Mouse (Mus musculus): ENCODE measurements around the gene Gm11027. TPM values are rescaled to one million over a fixed set of nuclear protein-coding genes. Genes with fewer than 3 reads are reported as not detected.

Gm11027 gene
- polyA plus RNA-seq, 1 experiment, result not detected

- TF ChIP-seq POLR2A (IDR thresholded peaks at IDR 0.05; ENCODE audit: control insufficient read depth, low read depth, low read length) (no peak), CTCF (IDR thresholded peaks at IDR 0.05; ENCODE audit: control insufficient read depth, insufficient read depth, insufficient replicate concordance, low read depth, low read length) (no peak)
- H3K27me3 ChIP-seq (ENCODE audit: control insufficient read depth, insufficient read depth, low read length), result no peaks in the 10 kb centered on the region
- H3K27ac ChIP-seq (ENCODE audit: control insufficient read depth, insufficient read depth, low read depth, low read length), result no peak overlapping the region
- H3K36me3 ChIP-seq (ENCODE audit: control insufficient read depth, insufficient read depth, low read length), result no peaks in the 10 kb centered on the region
- H3K4me3 ChIP-seq (ENCODE audit: control insufficient read depth, low read depth, low read length), result no peak overlapping the region
- H3K4me1 ChIP-seq (ENCODE audit: control insufficient read depth, insufficient read depth, low read length), result no peaks in the 10 kb centered on the region; the same call in 1 of the 2 replicates
Observed at GRCm38 (mm10) chr12:116278541-116278940, 3.4 kb downstream of the Gm11027 start.

GRCm38 (mm10) chr12:116279181-116279580 lies 4.0 kb downstream of the Gm11027 start:
- H3K4me3 ChIP-seq (ENCODE audit: control insufficient read depth, low read depth, low read length), result no peak overlapping the region
- H3K36me3 ChIP-seq (ENCODE audit: control insufficient read depth, insufficient read depth, low read length), result no peaks in the 10 kb centered on the region
- no peaks in the 10 kb centered on the region; the same call in 1 of the 2 replicates for H3K4me1 ChIP-seq (ENCODE audit: control insufficient read depth, insufficient read depth, low read length)
- H3K27ac ChIP-seq (ENCODE audit: control insufficient read depth, insufficient read depth, low read depth, low read length), result no peak overlapping the region
- no peak for TF ChIP-seq CTCF (IDR thresholded peaks at IDR 0.05; ENCODE audit: control insufficient read depth, insufficient read depth, insufficient replicate concordance, low read depth, low read length)
- H3K27me3 ChIP-seq (ENCODE audit: control insufficient read depth, insufficient read depth, low read length), result no peaks in the 10 kb centered on the region

- Histone ChIP-seq H3K4me1 (ENCODE audit: control insufficient read depth, insufficient read depth, low read length) (no peaks in the 10 kb centered on the region; the same call in 1 of the 2 replicates), H3K27ac (ENCODE audit: control insufficient read depth, insufficient read depth, low read depth, low read length) (peak overlapping the region; percentile 93), H3K36me3 (ENCODE audit: control insufficient read depth, insufficient read depth, low read length) (no peaks in the 10 kb centered on the region), H3K27me3 (ENCODE audit: control insufficient read depth, insufficient read depth, low read length) (no peaks in the 10 kb centered on the region), H3K4me3 (ENCODE audit: control insufficient read depth, low read depth, low read length) (peak overlapping the region; percentile 91)
- no peak for TF ChIP-seq CTCF (IDR thresholded peaks at IDR 0.05; ENCODE audit: control insufficient read depth, insufficient read depth, insufficient replicate concordance, low read depth, low read length)
- TF ChIP-seq POLR2A (IDR thresholded peaks at IDR 0.05; ENCODE audit: control insufficient read depth, low read depth, low read length), result no peak
Observed at GRCm38 (mm10) chr12:116280149-116280652, 5.0 kb downstream of the Gm11027 start.

GRCm38 (mm10) chr12:116280653-116281364 lies 5.6 kb downstream of the Gm11027 start, which contains the start of gene Esyt2:
Gene Esyt2 (plus strand): TSS chr12:116281196.
- Histone ChIP-seq H3K4me1 (ENCODE audit: control insufficient read depth, insufficient read depth, low read length) (no peaks in the 10 kb centered on the region; the same call in 1 of the 2 replicates), H3K27me3 (ENCODE audit: control insufficient read depth, insufficient read depth, low read length) (no peaks in the 10 kb centered on the region), H3K36me3 (ENCODE audit: control insufficient read depth, insufficient read depth, low read length) (no peaks in the 10 kb centered on the region), H3K4me3 (ENCODE audit: control insufficient read depth, low read depth, low read length) (peak within 1 kb of the TSS; percentile 91), H3K27ac (ENCODE audit: control insufficient read depth, insufficient read depth, low read depth, low read length) (peak within 1 kb of the TSS; percentile 93)
- TF ChIP-seq CTCF (IDR thresholded peaks at IDR 0.05; ENCODE audit: control insufficient read depth, insufficient read depth, insufficient replicate concordance, low read depth, low read length) (peak; percentile 7; the same call in 1 of the 2 replicates), POLR2A (IDR thresholded peaks at IDR 0.05; ENCODE audit: control insufficient read depth, low read depth, low read length) (peak; percentile 4)

GRCm38 (mm10) chr12:116281427-116282281 lies 6.5 kb downstream of the Gm11027 start:
- Histone ChIP-seq H3K36me3 (ENCODE audit: control insufficient read depth, insufficient read depth, low read length) (no peaks in the 10 kb centered on the region), H3K4me1 (ENCODE audit: control insufficient read depth, insufficient read depth, low read length) (no peaks in the 10 kb centered on the region; the same call in 1 of the 2 replicates), H3K4me3 (ENCODE audit: control insufficient read depth, low read depth, low read length) (peak overlapping the region; percentile 91), H3K27ac (ENCODE audit: control insufficient read depth, insufficient read depth, low read depth, low read length) (peak overlapping the region; percentile 86), H3K27me3 (ENCODE audit: control insufficient read depth, insufficient read depth, low read length) (no peaks in the 10 kb centered on the region)
- TF ChIP-seq CTCF (IDR thresholded peaks at IDR 0.05; ENCODE audit: control insufficient read depth, insufficient read depth, insufficient replicate concordance, low read depth, low read length) (no peak), POLR2A (IDR thresholded peaks at IDR 0.05; ENCODE audit: control insufficient read depth, low read depth, low read length) (peak; percentile 32; the same call in 1 of the 2 replicates)

GRCm38 (mm10) chr12:116282856-116283255 lies 7.7 kb downstream of the Gm11027 start:
- Histone ChIP-seq H3K27ac (ENCODE audit: control insufficient read depth, insufficient read depth, low read depth, low read length) (no peak overlapping the region), H3K4me3 (ENCODE audit: control insufficient read depth, low read depth, low read length) (no peak overlapping the region), H3K4me1 (ENCODE audit: control insufficient read depth, insufficient read depth, low read length) (no peaks in the 10 kb centered on the region; the same call in none of the 2 replicates), H3K36me3 (ENCODE audit: control insufficient read depth, insufficient read depth, low read length) (no peaks in the 10 kb centered on the region), H3K27me3 (ENCODE audit: control insufficient read depth, insufficient read depth, low read length) (no peaks in the 10 kb centered on the region)
- TF ChIP-seq CTCF (IDR thresholded peaks at IDR 0.05; ENCODE audit: control insufficient read depth, insufficient read depth, insufficient replicate concordance, low read depth, low read length) (no peak), POLR2A (IDR thresholded peaks at IDR 0.05; ENCODE audit: control insufficient read depth, low read depth, low read length) (no peak)

- no peak overlapping the region for H3K4me3 ChIP-seq (ENCODE audit: control insufficient read depth, low read depth, low read length)
- H3K27ac ChIP-seq (ENCODE audit: control insufficient read depth, insufficient read depth, low read depth, low read length), result no peak overlapping the region
- H3K4me1 ChIP-seq (ENCODE audit: control insufficient read depth, insufficient read depth, low read length), result no peaks in the 10 kb centered on the region; the same call in none of the 2 replicates
- H3K36me3 ChIP-seq (ENCODE audit: control insufficient read depth, insufficient read depth, low read length), result no peaks in the 10 kb centered on the region
- no peaks in the 10 kb centered on the region for H3K27me3 ChIP-seq (ENCODE audit: control insufficient read depth, insufficient read depth, low read length)
- no peak for TF ChIP-seq CTCF (IDR thresholded peaks at IDR 0.05; ENCODE audit: control insufficient read depth, insufficient read depth, insufficient replicate concordance, low read depth, low read length)
- TF ChIP-seq POLR2A (IDR thresholded peaks at IDR 0.05; ENCODE audit: control insufficient read depth, low read depth, low read length), result no peak
Observed at GRCm38 (mm10) chr12:116283511-116283910, 8.3 kb downstream of the Gm11027 start.
